Mouse (Mus musculus) B cell, adult 2 months (primary cell): ENCODE data around the gene Rbms3.

Experiments used
- DNase-seq, 2 experiments: peaks; one replicate each; pipeline ENCODE4 v3.0.0; 2022

The Rbms3 gene

GRCm38 (mm10) chr9:117476753-117477152, 153.0 kb downstream of the Rbms3 start:
- no peak for DNase-seq

GRCm38 (mm10) chr9:117452816-117453215, 176.9 kb downstream of the Rbms3 start:
- DNase-seq = no peak

- DNase-seq = no peak
These were observed 187.1 kb downstream of the Rbms3 start for GRCm38 (mm10) chr9:117442611-117443010.

- no peak for DNase-seq
These were observed 193.9 kb downstream of the Rbms3 start for GRCm38 (mm10) chr9:117435856-117436255.

- DNase-seq = no peak
These were observed 199.0 kb downstream of the Rbms3 start for GRCm38 (mm10) chr9:117430670-117431069.

- no peak for DNase-seq
These were observed 200.3 kb downstream of the Rbms3 start for GRCm38 (mm10) chr9:117429217-117430105.

GRCm38 (mm10) chr9:117423259-117423658, 206.5 kb downstream of the Rbms3 start:
- DNase-seq = no peak

GRCm38 (mm10) chr9:117419874-117420485, 209.7 kb downstream of the Rbms3 start:
- no peak for DNase-seq

- DNase-seq = no peak
These were observed 216.5 kb downstream of the Rbms3 start for GRCm38 (mm10) chr9:117413181-117413580.

- DNase-seq = no peak
These were observed 217.1 kb downstream of the Rbms3 start for GRCm38 (mm10) chr9:117412584-117412983.

GRCm38 (mm10) chr9:117404621-117405020, 225.1 kb downstream of the Rbms3 start:
- no peak for DNase-seq

GRCm38 (mm10) chr9:117400262-117400671, 229.4 kb downstream of the Rbms3 start:
- DNase-seq = peak; percentile 12 to 18

GRCm38 (mm10) chr9:117397071-117397470, 232.6 kb downstream of the Rbms3 start:
- DNase-seq = no peak

GRCm38 (mm10) chr9:117396586-117396985, 233.1 kb downstream of the Rbms3 start:
- no peak for DNase-seq

- DNase-seq = no peak
These were observed 235.8 kb downstream of the Rbms3 start for GRCm38 (mm10) chr9:117393626-117394525.

GRCm38 (mm10) chr9:117388024-117388423, 241.7 kb downstream of the Rbms3 start:
- DNase-seq = no peak

- no peak for DNase-seq
These were observed 248.8 kb downstream of the Rbms3 start for GRCm38 (mm10) chr9:117380876-117381275.

- DNase-seq = no peak
These were observed 249.6 kb downstream of the Rbms3 start for GRCm38 (mm10) chr9:117380076-117380475.

GRCm38 (mm10) chr9:117379448-117379983, 250.2 kb downstream of the Rbms3 start:
- no peak for DNase-seq

- DNase-seq = no peak
These were observed 251.4 kb downstream of the Rbms3 start for GRCm38 (mm10) chr9:117378131-117378890.

GRCm38 (mm10) chr9:117375776-117376175, 253.9 kb downstream of the Rbms3 start:
- no peak for DNase-seq

- no peak for DNase-seq
These were observed 256.5 kb downstream of the Rbms3 start for GRCm38 (mm10) chr9:117373164-117373741.
